Mouse (Mus musculus): ENCODE results near the gene Fiz1.
"Not testable (repeated sequence)": the region's sequence is repeated elsewhere in the genome, so short reads cannot be mapped to it uniquely, and the experiment has no call there.

Gene Fiz1

GRCm38 (mm10) chr7:5002876-5003275 lies 11.6 kb downstream of the Fiz1 start:
- DNase-seq (ENCODE audit: low spot score in 2 of 2) = not testable (repeated sequence)

GRCm38 (mm10) chr7:4999876-5000275 lies 14.6 kb downstream of the Fiz1 start:
- DNase-seq (ENCODE audit: low spot score in 2 of 2) = no peak

GRCm38 (mm10) chr7:4996934-4997333 lies 17.6 kb downstream of the Fiz1 start:
- no peak for DNase-seq (ENCODE audit: low spot score in 2 of 2)

- DNase-seq (ENCODE audit: low spot score in 2 of 2) = peak; percentile 90 to 94
Measured at GRCm38 (mm10) chr7:4996003-4996895, 18.2 kb downstream of the Fiz1 start, which contains the start of gene Zfp579. TSS of gene Zfp579 (minus strand) at chr7:4996158.

- no peak for DNase-seq (ENCODE audit: low spot score in 2 of 2)
Measured at GRCm38 (mm10) chr7:4995268-4996002, 19.1 kb downstream of the Fiz1 start.

- DNase-seq (ENCODE audit: low spot score in 2 of 2) = no peak
Measured at GRCm38 (mm10) chr7:4993999-4994788, 20.3 kb downstream of the Fiz1 start.

- DNase-seq (ENCODE audit: low spot score in 2 of 2) = no peak
Measured at GRCm38 (mm10) chr7:4993347-4993998, 21.0 kb downstream of the Fiz1 start.

- no peak for DNase-seq (ENCODE audit: low spot score in 2 of 2)
Measured at GRCm38 (mm10) chr7:4988250-4988649, 26.2 kb downstream of the Fiz1 start.

- DNase-seq (ENCODE audit: low spot score in 2 of 2) = no peak
Measured at GRCm38 (mm10) chr7:4976832-4977231, 37.7 kb downstream of the Fiz1 start.

- no peak for DNase-seq (ENCODE audit: low spot score in 2 of 2)
Measured at GRCm38 (mm10) chr7:4975455-4975854, 39.0 kb downstream of the Fiz1 start.

GRCm38 (mm10) chr7:4972321-4973047 lies 42.0 kb downstream of the Fiz1 start:
- DNase-seq (ENCODE audit: low spot score in 2 of 2) = no peak

- no peak for DNase-seq (ENCODE audit: low spot score in 2 of 2)
Measured at GRCm38 (mm10) chr7:4971710-4972109, 42.8 kb downstream of the Fiz1 start.

GRCm38 (mm10) chr7:4971068-4971467 lies 43.4 kb downstream of the Fiz1 start, which contains the start of gene Sbk3:
TSS of gene Sbk3 (minus strand) at chr7:4971168.
- no peak for DNase-seq (ENCODE audit: low spot score in 2 of 2)

GRCm38 (mm10) chr7:4964988-4965387 lies 49.5 kb downstream of the Fiz1 start:
- no peak for DNase-seq (ENCODE audit: low spot score in 2 of 2)

- DNase-seq (ENCODE audit: low spot score in 2 of 2) = peak; percentile 59 to 71
Measured at GRCm38 (mm10) chr7:4964272-4964671, 50.2 kb downstream of the Fiz1 start, which contains the start of gene Sbk2. TSS of gene Sbk2 (minus strand) at chr7:4964406.

- no peak for DNase-seq (ENCODE audit: low spot score in 2 of 2)
Measured at GRCm38 (mm10) chr7:4963527-4963926, 51.0 kb downstream of the Fiz1 start.

GRCm38 (mm10) chr7:4957361-4957760 lies 57.1 kb downstream of the Fiz1 start:
- no peak for DNase-seq (ENCODE audit: low spot score in 2 of 2)
